9 mouse cellular contexts compared by ENCODE assay signal in the genomic region with DNA sequence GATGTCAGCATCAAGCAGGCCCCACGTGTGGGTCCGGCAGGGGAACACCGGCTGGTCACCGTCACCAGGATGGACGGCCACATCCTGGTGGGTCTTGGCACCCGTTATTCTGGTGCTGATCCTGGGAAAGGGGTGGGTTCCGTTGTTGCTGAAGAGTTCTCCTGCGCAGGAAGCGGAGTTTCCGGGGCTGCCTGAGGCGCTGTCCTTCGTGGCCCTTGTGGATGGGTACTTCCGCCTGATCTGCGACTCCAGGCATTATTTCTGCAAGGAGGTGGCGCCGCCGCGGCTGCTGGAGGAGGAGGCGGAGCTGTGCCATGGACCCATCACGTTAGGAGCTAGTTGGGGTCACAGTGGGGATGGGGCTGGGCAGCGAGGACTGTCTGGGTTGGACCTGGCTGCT. TPM values are rescaled to one million over a fixed set of nuclear protein-coding genes. Genes with fewer than 3 reads are reported as not detected.
A peak's percentile ranks its signal among the peaks of the same experiment; 100 is the strongest.
DNase-seq lines count a peak whose midpoint lies in the region; ATAC-seq and TF ChIP-seq lines count a peak whose summit lies in the region.
"Had no signal": no experiment of that assay in that cellular context is flagged by ENCODE, and none has a peak within 500 bp of the region (broad histone marks: within the 10 kb centered on the region; RNA-seq: fewer than 3 reads in every experiment).

No protein-coding gene starts in this region.

- no peak for ATAC-seq in liver, embryonic 11.5 days (replicated peaks; ENCODE audit: low FRiP score)
- ATAC-seq in liver, embryonic 12.5 days, result no peak
- no peak for ATAC-seq in intestine, embryonic 16.5 days
- ATAC-seq in midbrain, embryonic 13.5 days, result no peak

- no peak overlapping the region for H3K27ac ChIP-seq in cerebellum, adult 2 months (ENCODE audit: insufficient read depth, low read length)
- no peak overlapping the region for H3K27ac ChIP-seq in liver, embryonic 11.5 days (ENCODE audit: low read depth, low read length)
- H3K27ac ChIP-seq in liver, embryonic 12.5 days, result no peak overlapping the region
- no peak overlapping the region for H3K27ac ChIP-seq in intestine, embryonic 16.5 days (ENCODE audit: low read length)
- H3K27ac ChIP-seq in midbrain, embryonic 13.5 days, result no peak overlapping the region

- no peak for TF ChIP-seq CTCF in cerebellum, adult 2 months (IDR thresholded peaks at IDR 0.05; ENCODE audit: borderline replicate concordance, insufficient read depth, low read depth, low read length)

- DNase-seq in cerebellum, adult 9-10 months, result peak; percentile 35
- DNase-seq in cerebellum, adult 2 months, result no peak
- DNase-seq in liver, embryonic 11.5 days (ENCODE audit: low spot score), result no peak
- no peak for DNase-seq in gastrocnemius, postnatal 25 days
- DNase-seq in ovary, adult 18-20 months (ENCODE audit: low spot score), result no peak

- no peaks in the 10 kb centered on the region for H3K36me3 ChIP-seq in liver, embryonic 11.5 days (ENCODE audit: control insufficient read depth, insufficient read depth, low read length)
- H3K36me3 ChIP-seq in liver, embryonic 12.5 days, result peaks cover 7% of the 10 kb centered on the region; the same call in 1 of the 2 replicates
- no peaks in the 10 kb centered on the region for H3K36me3 ChIP-seq in intestine, embryonic 16.5 days (ENCODE audit: control insufficient read depth, insufficient read depth, low read length)
- no peaks in the 10 kb centered on the region for H3K36me3 ChIP-seq in midbrain, embryonic 13.5 days

- no peaks in the 10 kb centered on the region for H3K27me3 ChIP-seq in cerebellum, adult 2 months (ENCODE audit: control insufficient read depth, insufficient read depth, low read length)
- peaks cover 75% of the 10 kb centered on the region for H3K27me3 ChIP-seq in liver, embryonic 11.5 days (replicated peaks; ENCODE audit: control insufficient read depth, insufficient read depth, low read length)
- peaks cover 69% of the 10 kb centered on the region for H3K27me3 ChIP-seq in liver, embryonic 12.5 days (replicated peaks)
- H3K27me3 ChIP-seq in intestine, embryonic 16.5 days (replicated peaks; ENCODE audit: control insufficient read depth, insufficient read depth, low read length), result peaks cover 49% of the 10 kb centered on the region
- H3K27me3 ChIP-seq in midbrain, embryonic 13.5 days, result peaks cover 94% of the 10 kb centered on the region

- H3K4me1 ChIP-seq in cerebellum, adult 2 months (ENCODE audit: control insufficient read depth, insufficient read depth, low read length), result peaks cover 7% of the 10 kb centered on the region
- peaks cover 3% of the 10 kb centered on the region for H3K4me1 ChIP-seq in liver, embryonic 11.5 days (replicated peaks; ENCODE audit: control insufficient read depth, insufficient read depth, low read length)
- H3K4me1 ChIP-seq in liver, embryonic 12.5 days, result peaks cover 42% of the 10 kb centered on the region
- peaks cover 22% of the 10 kb centered on the region for H3K4me1 ChIP-seq in intestine, embryonic 16.5 days (ENCODE audit: control insufficient read depth, insufficient read depth, low read length)
- peaks cover 21% of the 10 kb centered on the region for H3K4me1 ChIP-seq in midbrain, embryonic 13.5 days (replicated peaks)

- H3K9me3 ChIP-seq in liver, embryonic 11.5 days (ENCODE audit: control insufficient read depth, low read length), result no peaks in the 10 kb centered on the region
- H3K9me3 ChIP-seq in liver, embryonic 12.5 days (replicated peaks), result no peaks in the 10 kb centered on the region
- H3K9me3 ChIP-seq in intestine, embryonic 16.5 days (ENCODE audit: control insufficient read depth, low read length), result no peaks in the 10 kb centered on the region
- H3K9me3 ChIP-seq in midbrain, embryonic 13.5 days, result no peaks in the 10 kb centered on the region

- 0 out of 2 replicates have a peak overlapping the region, but pooled peaks have one; percentile 25 for H3K4me2 ChIP-seq in liver, embryonic 11.5 days
- H3K4me2 ChIP-seq in liver, embryonic 12.5 days, result no peak overlapping the region
- H3K4me2 ChIP-seq in intestine, embryonic 16.5 days (ENCODE audit: low read depth, low read length), result 0 out of 2 replicates have a peak overlapping the region, but pooled peaks have one; percentile 9
- H3K4me2 ChIP-seq in midbrain, embryonic 13.5 days (replicated peaks), result 0 out of 2 replicates have a peak overlapping the region, but pooled peaks have one; percentile 13

- TF ChIP-seq POLR2A in cerebellum, adult 2 months (IDR thresholded peaks at IDR 0.05; ENCODE audit: borderline replicate concordance, insufficient read depth, low read length), result no peak

- H3K4me3 ChIP-seq in cerebellum, adult 2 months (replicated peaks; ENCODE audit: insufficient read depth, low read depth, low read length), result no peak overlapping the region
- peak overlapping the region; percentile 0; the same call in 1 of the 2 replicates for H3K4me3 ChIP-seq in liver, embryonic 11.5 days (ENCODE audit: low read depth, low read length)
- no peak overlapping the region for H3K4me3 ChIP-seq in liver, embryonic 12.5 days
- no peak overlapping the region for H3K4me3 ChIP-seq in intestine, embryonic 16.5 days (ENCODE audit: low read length)
- no peak overlapping the region for H3K4me3 ChIP-seq in midbrain, embryonic 13.5 days (replicated peaks)

- WGBS in cerebellum, adult 2 months, result 58% methylated on average over 21 of the region's 21 CpGs
- WGBS in liver, embryonic 11.5 days, result 28% methylated on average over 21 of the region's 21 CpGs
- WGBS in liver, embryonic 12.5 days (ENCODE audit: insufficient replicate concordance), result 48% methylated on average over 21 of the region's 21 CpGs
- WGBS in intestine, embryonic 16.5 days, result 16% methylated on average over 21 of the region's 21 CpGs
- 4% methylated on average over 21 of the region's 21 CpGs for WGBS in midbrain, embryonic 13.5 days

- H3K9ac ChIP-seq in liver, embryonic 11.5 days (ENCODE audit: low read depth, low read length), result no peak overlapping the region
- no peak overlapping the region for H3K9ac ChIP-seq in liver, embryonic 12.5 days
- no peak overlapping the region for H3K9ac ChIP-seq in intestine, embryonic 16.5 days (ENCODE audit: low read depth, low read length)
- H3K9ac ChIP-seq in midbrain, embryonic 13.5 days (replicated peaks), result no peak overlapping the region

RNA-seq across cellular contexts. Expression of a gene that starts 4.4 kb away (rescaled TPM):
- 3.6 and 3.9 TPM in 2 replicates for polyA plus RNA-seq in cerebellum, adult 2 months (2012; rRNA removed)
- polyA plus RNA-seq in liver, embryonic 11.5 days (2014; fragmentation: Nextera tagmentation; extraction: Ambion mirVana), result 10.1 and 11.0 TPM in 2 replicates
- polyA plus RNA-seq in liver, embryonic 12.5 days (2016; fragmentation: Nextera tagmentation; extraction: Ambion mirVana), result 9.2 and 10.4 TPM in 2 replicates
- polyA plus RNA-seq in intestine, embryonic 16.5 days (2015; fragmentation: Nextera tagmentation; extraction: Ambion mirVana), result 11.5 and 13.5 TPM in 2 replicates
- polyA plus RNA-seq in midbrain, embryonic 13.5 days (2015; fragmentation: Nextera tagmentation; extraction: Ambion mirVana), result 2.5 and 2.7 TPM in 2 replicates
- 1 to 10 TPM; 1.9 to 3.0 TPM for total RNA-seq in gastrocnemius, postnatal 25 days (2021)

RNA-seq across cellular contexts. Expression of a gene that starts 8.5 kb away (rescaled TPM):
- polyA plus RNA-seq in cerebellum, adult 2 months (2012; rRNA removed), result 0.65 and 2.1 TPM in 2 replicates
- 1.3 and 2.0 TPM in 2 replicates for polyA plus RNA-seq in liver, embryonic 11.5 days (2014; fragmentation: Nextera tagmentation; extraction: Ambion mirVana)
- polyA plus RNA-seq in liver, embryonic 12.5 days (2016; fragmentation: Nextera tagmentation; extraction: Ambion mirVana), result 1.5 and 2.1 TPM in 2 replicates
- polyA plus RNA-seq in intestine, embryonic 16.5 days (2015; fragmentation: Nextera tagmentation; extraction: Ambion mirVana), result 2.4 and 2.5 TPM in 2 replicates
- 0.70 and 0.79 TPM in 2 replicates for polyA plus RNA-seq in midbrain, embryonic 13.5 days (2015; fragmentation: Nextera tagmentation; extraction: Ambion mirVana)
- 1 to 10 TPM in 1 of 2 experiments, under 1 TPM in 1; 0.49 to 2.7 TPM for total RNA-seq in gastrocnemius, postnatal 25 days (2021)

RNA-seq across cellular contexts. Expression of a gene that starts 8.9 kb away (rescaled TPM):
- 97.3 and 110 TPM in 2 replicates for polyA plus RNA-seq in cerebellum, adult 2 months (2012; rRNA removed)
- polyA plus RNA-seq in liver, embryonic 11.5 days (2014; fragmentation: Nextera tagmentation; extraction: Ambion mirVana), result 0.41 and 0.45 TPM in 2 replicates
- 0.22 and 0.31 TPM in 2 replicates for polyA plus RNA-seq in liver, embryonic 12.5 days (2016; fragmentation: Nextera tagmentation; extraction: Ambion mirVana)
- 0.98 and 1.2 TPM in 2 replicates for polyA plus RNA-seq in intestine, embryonic 16.5 days (2015; fragmentation: Nextera tagmentation; extraction: Ambion mirVana)
- polyA plus RNA-seq in midbrain, embryonic 13.5 days (2015; fragmentation: Nextera tagmentation; extraction: Ambion mirVana), result 17.1 and 18.5 TPM in 2 replicates
- total RNA-seq in gastrocnemius, postnatal 25 days (2021), result under 1 TPM in 1 of 2 experiments, not detected in 1; 0.29 TPM

RNA-seq across cellular contexts. Expression of a gene that starts 21.1 kb away (rescaled TPM):
- 0.44 and 0.48 TPM in 2 replicates for polyA plus RNA-seq in cerebellum, adult 2 months (2012; rRNA removed)
- 2.1 and 2.9 TPM in 2 replicates for polyA plus RNA-seq in liver, embryonic 11.5 days (2014; fragmentation: Nextera tagmentation; extraction: Ambion mirVana)
- polyA plus RNA-seq in liver, embryonic 12.5 days (2016; fragmentation: Nextera tagmentation; extraction: Ambion mirVana), result 3.6 and 4.2 TPM in 2 replicates
- 19.2 and 20.9 TPM in 2 replicates for polyA plus RNA-seq in intestine, embryonic 16.5 days (2015; fragmentation: Nextera tagmentation; extraction: Ambion mirVana)
- polyA plus RNA-seq in midbrain, embryonic 13.5 days (2015; fragmentation: Nextera tagmentation; extraction: Ambion mirVana), result 0.28 and 0.31 TPM in 2 replicates
- total RNA-seq in gastrocnemius, postnatal 25 days (2021), result 1 to 10 TPM; 1.5 to 3.8 TPM

RNA-seq across cellular contexts. Expression of a gene that starts 45.0 kb away (rescaled TPM):
- 108 and 115 TPM in 2 replicates for polyA plus RNA-seq in cerebellum, adult 2 months (2012; rRNA removed)
- polyA plus RNA-seq in liver, embryonic 11.5 days (2014; fragmentation: Nextera tagmentation; extraction: Ambion mirVana), result 20.8 and 21.1 TPM in 2 replicates
- 19.5 and 20.6 TPM in 2 replicates for polyA plus RNA-seq in liver, embryonic 12.5 days (2016; fragmentation: Nextera tagmentation; extraction: Ambion mirVana)
- 5.0 and 6.4 TPM in 2 replicates for polyA plus RNA-seq in intestine, embryonic 16.5 days (2015; fragmentation: Nextera tagmentation; extraction: Ambion mirVana)
- 63.9 and 65.5 TPM in 2 replicates for polyA plus RNA-seq in midbrain, embryonic 13.5 days (2015; fragmentation: Nextera tagmentation; extraction: Ambion mirVana)
- total RNA-seq in gastrocnemius, postnatal 25 days (2021), result not detected
- polyA plus RNA-seq: C2C12 had no signal
